Mouse (Mus musculus) T-helper 17 cell (primary cell): ENCODE results near the gene A130010J15Rik.

Experiments
- in situ Hi-C, 2 experiments: fragments of 300-600 bp; cut with MboI, MseI; formaldehyde crosslinking; loops; 1 replicate in 1 of 2; 2 replicates in 1 of 2; pipeline ENCODE4 v1.15.1; 2025; ENCODE audit warnings: high pct_unique_total_duplicates in 2 of 2

A130010J15Rik gene

DNA sequence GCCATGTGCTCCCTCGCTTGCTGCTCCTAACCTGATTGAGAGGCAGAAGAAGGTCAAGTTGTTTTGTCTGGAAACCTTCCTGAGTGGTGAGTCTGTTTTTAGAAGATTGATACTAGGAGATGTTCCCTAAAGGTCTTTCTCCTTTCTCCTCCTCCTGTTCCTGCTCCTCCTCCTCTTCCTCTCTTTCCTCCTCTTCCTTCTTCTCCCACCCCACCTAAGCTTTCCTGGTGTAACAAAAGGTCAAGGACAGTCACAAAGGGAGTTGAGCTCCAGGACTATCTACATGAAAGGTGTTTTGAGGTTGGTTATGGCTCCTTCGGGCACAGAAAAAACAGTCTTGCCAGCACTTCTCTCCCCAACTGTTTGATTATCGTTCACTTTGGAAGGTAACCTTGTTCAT, at the start of gene A130010J15Rik:
A130010J15Rik (plus strand) TSS at position 301 of the 400 bp plus-strand sequence.
- in situ Hi-C loops, result loop anchor here in 1 of 2 experiments (5.0 to 25.0 kb wide), 2 partner anchors 35 to 1580 kb away; partner anchors contain the start of genes Diexf, Dtl and Ints7

DNA sequence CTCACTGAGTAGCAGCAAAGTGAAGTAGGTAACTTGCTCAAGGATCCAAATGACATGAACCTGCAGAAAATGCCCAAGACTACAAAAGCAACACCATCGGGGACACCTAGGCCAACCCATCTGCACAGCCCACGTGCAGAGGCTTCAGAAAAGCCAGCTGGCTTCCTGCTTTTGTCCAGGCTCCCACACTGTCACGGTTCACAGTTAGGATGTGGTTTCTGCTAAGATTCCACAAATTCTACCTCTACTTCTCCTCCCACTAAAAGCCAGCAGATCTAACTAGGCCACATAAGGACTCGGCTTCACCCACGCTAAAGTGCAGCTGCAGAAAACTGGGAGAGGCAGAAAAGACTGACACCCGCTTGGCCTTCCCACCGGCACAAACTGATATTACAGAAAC, 45.1 kb upstream of the A130010J15Rik start:
- in situ Hi-C loops, result loop anchor here in 1 of 2 experiments (5.0 kb wide), 1 partner anchor 340 kb away; no protein-coding TSS in a partner anchor

DNA sequence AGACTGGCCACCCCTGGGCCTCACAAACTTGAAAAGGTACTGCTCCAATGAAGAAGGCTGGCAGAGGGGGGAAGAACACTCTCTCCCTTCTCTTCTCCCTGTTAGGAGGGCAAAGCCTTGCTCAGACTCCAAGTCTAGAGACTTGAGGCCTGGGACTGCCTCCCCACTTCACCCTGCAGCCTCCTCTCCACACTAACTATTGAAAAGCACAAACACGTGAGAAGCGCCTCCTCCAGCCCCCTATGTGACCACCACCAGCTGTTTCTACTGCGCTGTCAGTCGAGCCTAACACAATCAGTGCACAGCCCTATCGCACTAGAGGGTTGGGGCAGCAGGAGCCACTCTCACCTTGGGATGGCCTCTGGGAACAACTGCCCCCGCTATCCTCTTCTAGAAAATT, 44.6 kb upstream of the A130010J15Rik start:
- in situ Hi-C loops, result loop anchor here in 1 of 2 experiments (5.0 kb wide), 1 partner anchor 341 kb away; no protein-coding TSS in a partner anchor

DNA sequence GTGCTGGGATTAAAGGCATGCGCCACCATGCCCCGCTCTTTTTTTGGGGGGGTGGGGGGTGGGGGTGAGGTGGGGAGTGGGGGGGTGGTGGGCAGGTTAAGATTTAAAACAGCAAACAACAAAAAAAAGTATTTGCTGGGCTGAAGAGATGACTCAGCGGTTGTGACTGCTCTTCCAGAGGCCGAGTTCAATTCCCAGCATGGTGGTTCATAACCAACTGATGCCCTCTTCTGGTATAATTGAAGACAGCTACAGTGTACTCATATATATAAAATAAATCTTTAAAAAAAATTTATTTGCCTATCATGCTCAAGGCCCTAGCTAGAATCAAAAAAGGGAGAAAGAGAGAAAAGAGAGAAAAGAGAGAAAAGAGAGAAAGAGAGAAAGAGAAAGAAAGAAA, 42.0 kb upstream of the A130010J15Rik start:
- in situ Hi-C loops, result no loop called here

DNA sequence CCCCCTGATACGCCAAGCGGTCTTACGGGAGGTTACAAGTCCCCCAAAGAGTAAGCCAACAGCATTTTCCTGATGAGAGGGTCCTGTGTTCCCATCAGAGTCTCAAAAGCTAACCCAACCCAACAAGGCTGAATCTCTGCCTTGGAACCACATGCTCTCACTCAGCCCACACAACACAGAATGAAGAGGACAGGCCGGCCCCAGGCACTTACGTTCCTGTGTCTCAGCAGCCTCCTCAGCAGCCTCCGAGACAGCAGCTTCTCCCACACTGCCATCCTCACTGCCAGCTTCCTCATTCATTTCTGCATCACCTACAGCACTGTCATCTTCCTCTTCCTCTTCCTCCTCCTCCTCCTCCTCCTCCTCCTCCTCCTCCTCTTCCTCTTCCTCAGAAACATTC, 39.8 kb upstream of the A130010J15Rik start:
- in situ Hi-C loops, result no loop called here

DNA sequence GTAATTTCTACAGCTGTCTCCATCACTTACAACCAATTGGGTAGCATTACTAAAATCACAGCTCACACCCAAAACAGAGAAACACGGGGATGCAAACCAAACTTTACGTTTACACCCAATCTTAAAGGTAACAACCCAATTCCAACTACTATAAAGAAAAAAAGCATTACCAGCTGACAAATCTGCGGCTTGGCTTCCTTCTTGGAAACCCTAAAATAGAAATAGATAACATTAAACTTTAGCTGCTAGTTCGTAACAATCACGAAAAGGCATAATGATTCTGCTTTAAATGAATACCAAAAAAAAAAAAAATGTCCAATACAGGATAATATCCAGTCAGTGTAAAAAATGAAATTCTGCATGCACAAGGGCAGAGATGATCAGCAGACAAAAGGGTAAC, 38.5 kb upstream of the A130010J15Rik start:
- in situ Hi-C loops, result no loop called here

DNA sequence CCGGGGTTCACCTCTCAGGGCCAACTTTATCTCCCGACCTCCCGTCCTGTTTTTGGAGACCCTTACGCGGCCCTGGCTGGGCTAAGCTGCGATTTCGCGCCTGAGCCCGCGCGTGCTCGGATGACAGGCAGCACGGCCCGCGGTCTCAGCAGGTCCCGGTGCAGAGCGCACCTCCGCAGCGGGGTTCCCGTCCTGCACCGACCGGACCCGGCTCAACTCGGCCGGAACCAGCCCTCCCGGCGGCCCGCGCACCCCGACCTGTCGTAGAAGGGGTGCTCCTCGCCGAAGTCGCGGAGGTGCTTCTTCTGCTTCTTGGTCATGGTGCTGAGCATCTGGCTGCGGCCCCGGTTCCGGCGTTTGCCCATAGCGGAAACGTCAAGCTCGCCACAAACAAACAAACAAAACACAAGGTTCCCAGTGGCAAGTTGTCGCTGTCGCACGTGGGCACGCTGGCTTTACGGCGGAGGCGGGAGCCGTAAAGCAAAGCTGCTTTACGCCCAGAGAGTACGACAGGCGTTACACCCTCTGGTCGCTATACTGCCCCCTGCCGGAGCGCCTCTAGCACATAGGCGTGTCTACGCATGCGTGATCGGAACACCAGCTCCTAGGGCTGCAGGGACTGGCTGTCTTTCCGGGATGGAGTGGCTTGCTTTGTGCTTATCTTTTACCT, 37.9 kb upstream of the A130010J15Rik start, which contains the start of gene Diexf:
Diexf (minus strand) TSS at position 487 of the 670 bp plus-strand sequence.
- in situ Hi-C loops, result loop anchor here in 1 of 2 experiments (5.0 to 10.0 kb wide), 2 partner anchors 37 to 385 kb away; partner anchors contain the start of gene A130010J15Rik

DNA sequence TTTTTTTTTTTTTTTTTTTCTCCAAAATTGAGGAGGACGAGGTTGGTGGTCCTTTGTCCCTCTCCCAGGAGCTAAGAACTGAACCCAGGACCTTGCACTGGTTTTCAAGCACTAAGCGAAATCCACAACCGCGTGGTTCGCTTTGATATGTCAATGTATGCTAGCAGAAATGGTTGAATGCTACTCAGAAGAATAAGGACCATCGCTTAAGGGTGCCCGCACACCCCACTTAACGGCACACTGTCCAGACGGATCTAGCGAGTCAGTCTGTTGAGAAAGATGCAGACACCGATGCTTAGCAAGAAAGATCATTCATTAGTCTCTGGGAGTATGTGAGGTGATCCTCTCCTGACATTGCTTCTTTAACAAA, 37.4 kb upstream of the A130010J15Rik start:
- in situ Hi-C loops, result loop anchor here in 1 of 2 experiments (5.0 to 10.0 kb wide), 2 partner anchors 37 to 386 kb away; partner anchors contain the start of gene A130010J15Rik

DNA sequence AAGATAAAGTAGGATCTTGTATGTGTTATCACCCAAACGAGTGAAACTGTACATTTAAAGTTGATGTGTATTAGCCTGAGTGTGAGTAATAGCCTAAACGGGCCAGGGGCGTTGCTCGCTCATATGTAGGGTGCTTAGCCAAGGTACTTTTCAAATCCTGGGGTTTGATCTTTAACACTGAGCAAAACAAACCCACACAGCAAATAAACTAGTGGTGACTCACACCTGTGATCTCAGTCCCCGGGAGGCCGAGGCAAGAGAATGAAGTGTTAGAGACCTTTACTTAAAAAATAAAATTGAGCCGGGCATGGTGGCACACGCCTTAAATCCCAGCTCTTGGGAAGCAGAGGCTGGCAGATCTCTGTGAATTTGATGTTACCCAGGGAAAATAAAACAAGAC, 37.0 kb upstream of the A130010J15Rik start:
- in situ Hi-C loops, result loop anchor here in 1 of 2 experiments (5.0 to 10.0 kb wide), 2 partner anchors 36 to 386 kb away; partner anchors contain the start of gene A130010J15Rik

DNA sequence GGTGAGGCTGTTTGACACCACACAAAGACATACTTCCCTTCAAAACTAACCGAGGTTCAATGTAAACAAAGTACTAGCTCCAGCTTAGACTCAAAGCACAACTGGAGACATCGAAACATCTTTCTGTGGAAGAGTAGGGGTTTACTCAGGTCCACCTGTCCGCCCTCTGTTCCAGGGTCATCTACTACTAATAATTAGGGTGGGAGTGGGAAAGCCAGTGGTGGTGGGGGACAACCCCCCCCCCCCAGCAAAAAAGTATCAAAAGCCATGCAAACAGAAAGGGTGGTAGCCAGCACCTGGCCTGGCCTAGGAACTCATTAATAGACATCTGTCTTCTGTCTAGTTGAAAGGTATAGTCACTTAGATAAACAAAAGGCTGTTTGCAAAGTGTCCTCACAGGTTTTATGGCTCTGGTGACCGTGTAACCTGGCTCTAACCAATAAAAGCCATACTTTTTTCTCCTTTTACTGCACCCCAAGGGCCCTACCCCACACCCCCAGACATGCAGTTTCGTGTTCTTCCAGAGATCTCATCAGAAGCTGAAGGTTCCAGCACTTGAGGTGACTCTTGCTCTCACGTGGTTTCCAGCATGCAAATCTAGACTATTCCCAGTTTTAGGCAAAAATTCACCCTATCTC, 36.4 kb upstream of the A130010J15Rik start:
- in situ Hi-C loops, result loop anchor here in 1 of 2 experiments (5.0 to 10.0 kb wide), 2 partner anchors 36 to 387 kb away; partner anchors contain the start of gene A130010J15Rik

DNA sequence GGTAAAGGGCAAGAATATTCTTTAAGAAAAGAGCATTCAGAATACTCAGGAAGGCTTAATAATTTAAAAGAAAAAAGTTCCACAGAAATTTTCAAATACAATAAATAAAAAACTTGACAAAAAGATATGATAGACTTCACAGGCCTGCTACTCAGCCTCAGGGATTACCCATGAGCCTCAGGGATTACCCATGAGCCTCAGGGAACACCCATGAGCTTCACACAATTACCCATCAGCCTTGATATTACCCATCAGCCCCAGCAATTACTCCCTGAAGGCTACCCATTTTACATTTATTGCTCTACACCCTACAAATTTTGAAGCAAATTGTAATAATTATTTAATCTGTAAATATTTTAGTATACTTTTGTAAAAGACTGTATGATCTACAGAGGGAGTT, 35.5 kb upstream of the A130010J15Rik start:
- in situ Hi-C loops, result loop anchor here in 1 of 2 experiments (5.0 to 10.0 kb wide), 2 partner anchors 35 to 388 kb away; partner anchors contain the start of gene A130010J15Rik

DNA sequence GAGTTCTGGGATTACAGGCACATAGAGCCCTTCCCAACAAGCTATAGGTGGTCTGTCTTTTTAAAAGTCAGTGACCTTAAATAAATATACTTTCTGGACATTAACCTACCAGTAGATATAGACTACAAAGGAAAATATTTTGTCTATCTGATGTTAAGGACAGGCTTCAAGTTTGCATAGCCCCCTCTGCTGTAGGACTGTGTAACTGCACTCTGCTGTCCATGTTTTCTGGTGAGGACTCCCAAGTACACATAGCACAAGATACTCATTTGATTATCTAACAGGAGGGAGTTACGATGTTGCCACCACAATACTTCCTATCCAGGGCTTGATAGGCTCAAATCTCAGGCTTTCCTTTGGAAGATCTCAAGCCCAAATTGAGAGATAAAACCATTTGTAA, 34.1 kb upstream of the A130010J15Rik start:
- in situ Hi-C loops, result loop anchor here in 1 of 2 experiments (5.0 to 10.0 kb wide), 2 partner anchors 34 to 389 kb away; partner anchors contain the start of gene A130010J15Rik

DNA sequence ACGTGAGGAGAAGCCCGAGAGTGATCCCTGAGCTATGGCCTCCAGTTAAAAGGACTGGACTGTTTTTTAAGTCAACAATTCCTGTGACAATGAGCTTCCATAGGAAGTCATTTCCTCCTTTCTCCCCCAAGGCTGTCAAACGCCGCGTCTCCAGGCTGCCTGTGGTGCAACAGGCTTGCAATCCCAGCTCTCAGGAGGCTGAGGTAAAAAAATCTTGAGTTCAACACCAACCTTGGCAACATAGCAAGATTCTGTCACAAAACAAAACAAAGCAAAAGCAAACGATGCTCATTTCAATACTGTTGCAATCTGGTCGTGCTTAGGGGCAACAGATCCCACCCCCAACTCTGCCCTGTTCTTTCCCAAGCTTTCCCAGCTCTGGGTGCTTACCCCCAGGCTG, 29.8 kb upstream of the A130010J15Rik start:
- in situ Hi-C loops, result loop anchor here in 1 of 2 experiments (10.0 kb wide), 1 partner anchor 393 kb away; no protein-coding TSS in a partner anchor

DNA sequence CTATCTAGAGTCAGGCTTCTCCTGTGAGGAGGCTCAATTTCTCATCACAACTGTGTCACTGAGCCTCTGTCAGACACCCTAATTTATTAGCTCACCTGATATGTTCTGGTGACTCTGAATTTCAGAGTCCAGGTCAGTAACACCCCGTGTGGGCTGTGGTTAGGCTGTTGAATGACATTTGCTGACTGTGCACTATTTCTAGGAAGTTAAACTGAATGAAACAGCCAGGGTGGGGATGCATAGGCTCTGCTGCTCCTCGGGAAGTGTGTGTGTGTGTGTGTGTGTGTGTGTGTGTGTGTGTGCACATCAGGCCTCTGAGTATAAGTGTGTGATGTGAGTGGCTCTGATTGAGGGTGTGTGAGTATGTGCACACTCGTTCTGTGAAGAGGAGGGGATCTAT, 29.2 kb upstream of the A130010J15Rik start:
- in situ Hi-C loops, result loop anchor here in 1 of 2 experiments (10.0 kb wide), 1 partner anchor 394 kb away; no protein-coding TSS in a partner anchor

DNA sequence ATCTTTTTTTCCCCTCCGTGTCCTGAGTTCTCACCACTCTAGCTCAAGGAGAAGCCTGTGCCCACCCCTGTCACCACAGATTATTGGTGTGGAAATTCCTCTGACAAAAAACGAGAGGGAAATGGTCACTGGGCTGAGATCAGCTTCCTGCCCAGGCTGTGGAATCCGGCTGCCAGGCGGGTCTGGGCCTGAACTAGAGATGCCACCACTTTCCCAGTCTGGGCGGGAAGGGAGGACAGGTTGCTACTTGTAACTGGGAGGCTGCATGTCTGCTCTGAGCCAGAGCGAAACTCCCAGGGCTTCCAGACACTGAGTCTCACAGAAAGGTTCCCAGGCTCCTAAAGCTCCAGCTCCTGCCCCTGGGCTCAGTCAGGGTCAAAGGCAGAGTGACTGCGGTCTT, 26.7 kb upstream of the A130010J15Rik start:
- in situ Hi-C loops, result no loop called here

DNA sequence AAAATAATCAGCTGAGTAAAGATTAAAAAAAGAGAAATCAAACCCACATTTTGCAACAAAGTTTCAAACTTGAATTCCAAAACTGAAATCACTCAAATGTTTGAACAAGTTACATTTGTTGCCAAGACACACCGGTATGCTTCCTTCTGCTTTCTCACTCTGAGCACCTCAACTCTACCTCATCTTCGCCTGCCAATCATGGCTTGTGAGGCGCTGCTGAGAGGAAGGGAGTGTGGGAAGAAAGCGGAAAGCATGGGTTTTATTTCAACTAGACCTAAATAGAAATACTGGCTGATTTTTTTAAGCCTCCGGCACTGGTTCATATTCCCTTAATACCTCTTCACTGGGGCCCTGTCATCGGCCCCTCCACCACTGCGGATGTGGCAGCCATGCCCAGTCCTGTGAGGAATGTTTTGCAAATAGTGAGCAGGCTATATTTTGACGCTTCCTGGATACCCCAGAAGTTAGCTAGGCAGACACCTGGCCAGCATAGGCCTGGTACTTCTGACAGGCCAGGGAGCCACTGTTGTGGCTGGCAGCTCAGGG, 25.3 kb upstream of the A130010J15Rik start:
- in situ Hi-C loops, result no loop called here

DNA sequence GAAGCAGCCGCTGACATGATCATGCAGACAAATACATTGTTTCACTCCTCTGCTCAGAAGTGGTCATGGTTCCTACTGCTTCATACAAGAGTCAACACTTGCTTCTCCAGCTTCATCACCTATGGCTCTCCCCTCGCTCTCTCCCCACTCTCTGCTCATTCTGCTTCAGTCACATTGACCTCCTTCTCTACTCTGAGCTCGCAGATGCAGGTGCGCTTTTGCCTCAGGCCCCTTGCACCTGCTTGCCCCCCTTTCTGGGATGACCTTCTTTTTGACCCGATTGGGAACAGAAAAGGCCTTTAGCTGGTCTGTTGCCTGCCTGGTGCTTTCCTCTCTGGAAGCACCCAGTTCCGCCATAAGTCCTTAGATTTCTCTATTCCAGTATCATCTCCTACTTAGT, 23.3 kb upstream of the A130010J15Rik start:
- in situ Hi-C loops, result no loop called here

DNA sequence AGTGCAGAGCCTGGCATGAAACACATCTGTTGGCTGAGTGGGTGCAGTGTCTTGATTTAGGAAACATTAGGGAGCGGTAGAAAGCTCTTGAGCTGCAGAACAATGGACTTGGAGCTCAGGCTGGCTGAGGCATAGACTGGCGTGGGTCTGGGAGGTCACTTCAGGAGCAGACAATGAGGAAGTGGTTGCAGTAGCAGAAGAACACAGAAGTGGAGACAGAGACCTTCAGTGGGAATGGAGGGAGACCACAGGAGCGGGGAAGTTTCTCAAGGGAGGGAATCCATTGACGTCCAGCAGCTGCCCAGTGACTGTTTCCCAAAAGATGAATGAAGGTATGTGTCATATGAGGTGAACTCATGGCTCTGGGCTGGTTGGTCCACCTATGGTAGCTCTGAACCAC, 22.7 kb upstream of the A130010J15Rik start:
- in situ Hi-C loops, result no loop called here

DNA sequence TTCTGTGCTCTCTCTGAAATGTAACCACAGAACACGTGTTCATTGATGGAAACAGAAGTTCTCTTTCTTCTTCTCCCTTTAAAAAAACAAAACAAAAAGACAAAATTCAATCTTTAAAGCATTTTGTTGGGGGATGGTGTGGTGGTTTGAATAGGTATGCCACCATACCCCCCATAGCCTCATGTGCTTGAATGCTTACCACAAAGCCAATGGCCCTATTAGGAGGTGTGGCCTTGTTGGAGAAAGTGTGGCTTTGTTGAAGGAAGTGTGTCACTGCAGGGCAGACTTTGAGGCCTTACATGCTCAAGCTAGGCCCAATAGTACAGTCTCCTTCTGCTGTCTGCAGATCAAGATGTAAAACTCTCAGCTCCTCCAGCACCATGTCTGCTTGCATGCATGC, 21.4 kb upstream of the A130010J15Rik start:
- in situ Hi-C loops, result no loop called here

DNA sequence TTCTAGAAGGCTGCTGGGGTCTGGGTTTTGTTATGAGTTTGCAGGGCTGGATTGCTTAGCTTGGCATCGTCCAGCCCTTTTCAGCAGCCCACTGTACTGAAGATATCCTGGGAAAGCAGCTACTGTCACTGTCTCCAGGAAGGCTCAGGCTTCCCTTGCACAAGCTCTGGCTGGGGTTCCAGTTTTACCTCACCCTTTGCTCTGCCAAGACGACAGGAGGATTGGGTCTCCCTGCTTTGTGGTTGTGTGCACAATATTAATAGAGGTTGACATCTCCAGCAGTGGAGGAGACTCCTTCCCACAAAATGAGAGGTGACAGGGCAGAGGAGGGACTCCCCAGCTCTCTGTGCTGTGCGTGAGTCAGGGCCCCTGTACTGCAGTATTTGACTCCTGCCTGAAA, 18.6 kb upstream of the A130010J15Rik start:
- in situ Hi-C loops, result no loop called here

DNA sequence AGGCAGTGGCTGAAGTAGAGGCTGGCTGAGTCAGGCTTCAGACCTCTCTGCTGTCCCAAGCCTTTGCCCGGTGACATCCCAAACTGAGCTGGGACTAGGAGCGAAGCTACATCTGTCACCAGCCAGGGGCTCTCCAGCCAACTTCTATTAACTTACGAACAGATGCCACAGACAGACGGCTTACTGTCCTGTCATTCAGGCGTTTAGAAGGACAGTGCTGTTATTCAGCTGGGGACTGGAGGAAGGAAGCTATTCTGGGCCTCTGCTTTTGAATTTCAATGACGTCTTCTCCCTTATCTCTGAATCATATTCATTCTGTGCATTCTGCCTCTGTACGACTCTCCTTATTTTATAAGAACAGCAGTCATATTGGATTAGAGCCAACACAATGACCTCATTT, 16.7 kb upstream of the A130010J15Rik start:
- in situ Hi-C loops, result loop anchor here in 1 of 2 experiments (25.0 kb wide), 1 partner anchor 1564 kb away; the partner anchor contains the start of genes Dtl and Ints7

DNA sequence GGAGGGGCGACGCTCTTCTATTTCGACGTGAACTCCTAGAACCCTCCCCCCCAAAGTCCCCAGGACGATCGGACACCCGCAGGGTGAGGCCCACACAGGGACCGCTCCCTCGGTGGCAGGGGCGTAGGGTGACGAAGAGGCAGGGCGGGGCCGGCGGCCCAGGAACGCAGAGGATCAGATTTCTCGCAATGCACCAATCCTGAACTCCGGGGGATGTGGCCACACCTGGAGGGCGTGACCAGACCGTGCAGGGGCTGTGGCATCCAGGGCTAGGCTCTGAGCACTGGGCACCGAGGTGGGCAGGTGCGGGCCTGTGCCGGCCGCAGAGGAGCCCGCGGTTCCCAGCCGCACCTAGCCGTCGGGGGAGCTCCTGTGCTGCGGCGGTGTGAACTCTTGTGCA, 15.0 kb upstream of the A130010J15Rik start, which contains the start of gene Irf6:
Irf6 (plus strand) TSS at position 240 of the 400 bp plus-strand sequence.
- in situ Hi-C loops, result loop anchor here in 1 of 2 experiments (25.0 kb wide), 1 partner anchor 1566 kb away; the partner anchor contains the start of genes Dtl and Ints7
